Mouse (Mus musculus) heart, postnatal 10 days (tissue): ENCODE measurements around the gene Zfp541. TPM values are rescaled to one million over a fixed set of nuclear protein-coding genes. Genes with fewer than 3 reads are reported as not detected.
A peak's percentile ranks its signal among the peaks of the same experiment; 100 is the strongest.

Source experiments
- DNase-seq, 2 experiments: peaks; one replicate each; pipeline ENCODE4 v3.0.0; 2021
- intact Hi-C: fragments of 180-260 bp; cut with DNase I; formaldehyde crosslinking; loops from one replicate; pipeline ENCODE4 v1.15.1; 2025
- total RNA-seq, 2 experiments: library from RNA; stranded (reverse); gene quantifications; 2 replicates each; pipeline ENCODE4 v1.2.3; 2021

The Zfp541 gene
- total RNA-seq: not detected

DNA sequence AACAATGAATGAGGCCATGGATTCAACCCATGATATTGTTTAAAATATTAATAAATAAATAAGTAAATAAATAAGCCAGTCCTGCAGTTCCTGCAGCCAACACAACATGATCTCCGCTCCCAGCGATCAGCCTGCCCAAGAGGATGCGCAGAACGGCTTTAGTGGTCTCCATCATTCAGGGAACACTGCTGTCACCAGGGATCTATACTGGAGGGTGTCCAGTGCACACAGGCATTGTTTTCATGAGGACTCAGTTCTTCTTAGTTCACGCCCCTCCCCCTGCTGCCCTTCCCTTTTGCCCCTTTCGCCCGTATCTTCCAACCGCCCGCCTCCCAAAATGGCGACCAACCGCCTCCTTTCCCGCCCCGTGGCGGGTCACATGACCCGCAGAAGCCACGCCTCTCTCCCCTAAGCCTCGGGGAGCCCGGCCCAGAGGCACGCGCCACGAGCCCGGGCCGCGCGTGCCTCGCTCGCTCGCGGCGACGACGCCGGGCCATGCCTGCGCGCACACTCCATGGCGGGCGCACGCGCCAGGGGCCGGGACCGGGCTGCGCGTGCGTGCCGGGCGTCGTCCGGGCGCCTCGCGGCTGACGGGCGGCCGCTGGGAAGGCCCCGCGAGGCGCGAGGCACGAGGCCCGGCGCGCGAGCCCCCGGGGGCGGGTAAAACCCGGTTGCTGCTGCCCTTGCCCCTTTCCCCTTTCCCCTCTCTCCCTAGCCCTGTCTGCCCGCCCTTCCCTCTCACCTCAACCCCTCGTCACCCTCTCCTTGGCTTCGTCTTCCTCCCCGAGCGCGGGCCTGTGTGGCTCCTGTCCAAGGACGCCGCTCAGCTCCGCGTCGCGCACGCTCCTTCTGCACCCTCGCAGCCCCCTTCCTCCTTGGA is at the start of gene Zfp541:
Zfp541 (plus strand) TSS at position 596 of the 880 bp plus-strand sequence.
- intact Hi-C loops: no loop called here
- no peak for DNase-seq

DNA sequence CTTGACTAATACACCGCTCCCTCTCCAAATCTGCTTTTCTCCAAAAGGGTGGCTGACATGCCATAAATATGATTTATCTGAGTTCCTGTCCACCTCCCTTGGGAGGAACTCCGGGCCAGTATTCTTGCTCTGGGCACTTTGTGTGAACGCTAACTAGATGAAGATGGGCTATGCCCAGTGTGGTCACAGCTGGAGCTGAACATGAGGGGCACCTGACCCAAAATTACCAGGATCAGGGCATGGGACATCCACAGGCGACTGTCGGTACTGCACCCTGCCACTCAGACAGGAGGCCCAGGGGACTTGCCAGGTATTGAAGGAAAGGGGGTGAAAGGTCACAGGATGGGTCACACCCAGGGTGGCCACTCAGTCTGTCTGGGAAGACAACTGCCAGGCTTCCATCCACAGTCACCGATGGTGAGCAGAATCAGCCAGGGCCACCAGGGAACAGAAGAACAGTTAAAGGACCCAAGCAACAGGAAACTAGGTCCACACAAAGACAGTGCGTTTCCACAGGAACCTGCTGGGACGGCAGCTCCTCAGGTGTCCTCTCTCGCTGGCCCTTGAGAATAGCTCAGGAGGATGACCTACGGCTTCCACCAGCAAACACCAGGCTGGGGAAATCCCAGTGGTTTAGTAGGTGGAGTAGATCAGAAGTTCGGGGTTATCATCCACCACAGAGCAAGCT is 48.9 kb upstream of the Zfp541 start:
- intact Hi-C loops: loop anchor here (2.0 kb wide), 1 partner anchor 34 kb away; the partner anchor contains the start of gene Bicra
- peak in 1 of 2 experiments; percentile 69 for DNase-seq

DNA sequence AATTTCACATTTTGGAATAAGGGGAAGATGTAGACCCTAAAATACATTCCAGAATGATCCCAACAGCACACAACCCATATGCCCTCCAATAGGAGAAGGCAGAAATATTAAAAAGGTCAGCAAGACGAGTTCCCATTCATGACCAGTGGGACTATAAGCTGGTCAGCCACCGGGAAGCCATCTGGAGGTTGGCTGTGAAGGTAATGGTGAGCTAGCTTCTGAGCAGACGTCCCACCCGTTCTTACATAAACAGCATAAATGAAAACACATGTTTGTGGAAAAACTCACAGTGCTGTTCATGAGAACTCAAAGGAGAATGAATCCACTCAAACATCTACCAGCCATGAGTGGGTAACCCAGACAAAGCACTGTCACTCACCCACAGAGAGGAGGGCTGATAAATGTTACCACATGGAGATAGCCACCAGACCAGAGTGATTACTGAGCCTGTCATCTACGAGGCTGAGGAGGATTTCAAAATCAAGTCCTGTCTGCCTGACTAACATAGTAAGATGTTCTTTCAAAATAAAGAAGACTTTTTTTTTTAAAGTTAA is 47.8 kb upstream of the Zfp541 start:
- DNase-seq: no peak
- intact Hi-C loops: loop anchor here (2.0 kb wide), 1 partner anchor 33 kb away; the partner anchor contains the start of gene Bicra

DNA sequence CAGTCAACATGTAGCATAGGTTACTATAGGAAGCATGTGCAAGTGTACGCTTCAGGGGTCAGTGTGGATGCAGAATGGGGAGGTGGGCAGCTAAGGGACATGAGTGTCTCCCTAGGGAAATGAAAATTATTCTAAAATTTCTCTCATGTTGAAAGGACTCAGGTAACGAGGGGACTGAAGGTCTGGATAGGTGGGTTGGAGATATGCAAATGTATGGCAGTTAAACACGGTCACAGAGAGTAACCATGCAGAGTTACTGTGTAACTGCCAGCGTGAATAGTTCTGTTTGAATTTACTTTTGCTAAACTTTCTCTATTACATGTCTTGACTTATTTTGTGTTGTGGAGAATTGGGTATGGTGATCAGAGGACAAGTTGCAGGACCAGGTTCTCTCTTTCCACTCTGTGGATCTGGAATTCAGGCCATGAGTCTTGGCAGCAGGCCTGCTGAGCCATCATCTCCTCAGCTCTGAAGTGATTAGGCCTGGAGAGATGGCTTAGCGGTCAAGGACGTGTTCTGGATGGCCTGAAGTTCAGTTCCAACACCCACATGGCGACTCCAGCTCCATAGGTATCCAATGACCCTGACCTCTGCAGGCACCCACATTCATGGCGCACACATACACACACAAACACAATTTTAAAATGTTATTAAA is 47.0 kb upstream of the Zfp541 start:
- peak; percentile 63 to 68 for DNase-seq
- intact Hi-C loops: loop anchor here (5.0 kb wide), 1 partner anchor 32 kb away; no protein-coding TSS in a partner anchor

DNA sequence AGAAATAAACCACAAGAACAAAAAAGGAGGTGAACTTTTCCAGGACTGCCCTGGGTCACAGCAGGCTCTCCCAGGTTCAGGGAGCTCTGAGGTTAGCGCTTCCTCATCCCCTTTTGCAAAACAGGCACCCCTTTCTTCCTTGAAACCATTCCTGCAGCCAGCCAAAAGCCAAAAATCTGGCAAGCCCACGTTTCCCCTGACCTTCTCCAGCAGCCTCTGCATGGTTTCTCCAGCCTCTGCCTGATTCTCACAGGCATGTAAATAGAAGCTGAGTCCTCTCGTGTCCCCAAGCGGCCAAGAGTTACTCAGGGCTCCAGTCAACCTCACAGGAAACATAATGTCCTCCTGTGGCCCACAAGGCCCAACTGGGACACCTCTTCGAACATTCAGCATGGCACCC is 46.2 kb upstream of the Zfp541 start:
- DNase-seq: no peak
- intact Hi-C loops: loop anchor here (5.0 kb wide), 1 partner anchor 33 kb away; no protein-coding TSS in a partner anchor

DNA sequence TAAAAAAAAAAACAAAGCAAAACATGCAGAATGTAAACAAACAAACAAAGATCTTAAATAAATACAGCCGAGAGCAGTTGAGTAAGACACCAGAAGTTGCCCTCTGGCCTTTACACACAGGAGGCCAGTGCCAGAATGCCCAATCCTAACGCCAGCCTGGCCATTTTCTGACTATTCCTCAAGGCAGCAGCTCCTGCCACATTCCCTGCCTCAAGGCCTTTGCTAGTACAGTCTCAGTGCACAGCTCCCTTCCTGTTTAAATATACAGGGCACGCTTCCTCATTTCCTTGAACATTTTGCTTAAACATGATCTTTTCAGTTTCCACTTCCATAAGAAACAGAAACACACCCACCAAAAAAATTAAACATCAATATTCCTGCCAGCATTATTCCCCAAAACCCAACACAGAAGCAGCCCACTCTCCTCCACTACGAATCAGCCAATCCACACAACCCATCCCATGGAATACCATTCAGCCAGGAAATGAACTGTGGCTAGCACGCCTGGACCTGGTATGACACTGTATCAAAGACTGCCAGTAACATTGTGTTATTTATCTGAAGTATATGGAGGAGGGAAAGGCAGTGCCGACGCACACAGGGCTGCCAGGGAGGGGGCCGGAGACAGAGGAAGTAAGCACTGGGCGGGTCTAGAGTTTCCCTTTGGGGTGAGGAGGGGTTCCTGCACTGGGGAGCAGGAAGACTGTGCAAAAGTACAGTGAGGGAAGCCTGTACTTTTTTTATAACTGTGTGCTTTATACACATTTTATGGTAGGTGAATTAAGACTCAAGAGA is 43.4 kb upstream of the Zfp541 start:
- intact Hi-C loops: loop anchor here (2.0 to 5.0 kb wide), 2 partner anchors 25 to 36 kb away; no protein-coding TSS in a partner anchor
- peak in 1 of 2 experiments; percentile 61 for DNase-seq

DNA sequence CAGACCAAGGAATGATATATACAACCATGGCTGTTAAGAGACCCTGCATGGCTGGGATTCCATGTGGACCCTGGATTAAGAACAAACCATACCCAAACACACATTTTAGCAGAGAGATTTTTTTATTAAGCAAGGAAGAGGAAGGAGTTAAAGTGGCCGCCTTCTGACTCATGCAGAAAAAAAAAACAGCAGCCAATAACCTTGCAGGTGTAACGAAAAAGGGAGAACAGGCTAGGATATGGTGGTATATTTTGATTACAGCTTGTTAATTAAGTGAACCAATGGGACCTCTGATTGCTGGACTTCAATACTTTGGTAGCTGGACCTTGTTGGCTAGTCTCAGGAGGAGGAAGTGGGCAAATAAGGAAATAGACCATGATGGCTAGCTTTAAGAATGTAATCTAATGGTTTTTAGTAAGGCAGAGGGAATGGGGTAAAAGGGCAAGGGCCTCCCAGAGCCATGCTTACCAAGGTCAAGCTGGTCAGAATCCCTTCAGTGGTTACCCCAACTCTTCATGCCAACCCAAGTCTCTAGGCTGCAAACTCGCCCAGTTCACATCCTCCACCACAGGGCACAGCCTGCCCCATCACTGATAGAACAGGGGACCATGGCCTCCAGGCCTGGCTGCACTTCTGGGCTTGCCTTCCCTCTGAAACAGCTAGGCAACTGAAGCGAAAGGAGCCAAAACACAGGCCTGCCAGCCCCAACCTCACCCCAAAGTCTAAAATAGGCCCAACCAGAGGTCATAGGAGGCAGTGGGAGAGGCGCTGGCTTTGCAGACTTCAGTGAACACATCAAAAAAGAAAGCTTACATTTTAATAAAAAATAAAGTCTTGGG is 42.1 kb upstream of the Zfp541 start:
- intact Hi-C loops: loop anchor here (2.0 to 5.0 kb wide), 2 partner anchors 23 to 37 kb away; no protein-coding TSS in a partner anchor

DNA sequence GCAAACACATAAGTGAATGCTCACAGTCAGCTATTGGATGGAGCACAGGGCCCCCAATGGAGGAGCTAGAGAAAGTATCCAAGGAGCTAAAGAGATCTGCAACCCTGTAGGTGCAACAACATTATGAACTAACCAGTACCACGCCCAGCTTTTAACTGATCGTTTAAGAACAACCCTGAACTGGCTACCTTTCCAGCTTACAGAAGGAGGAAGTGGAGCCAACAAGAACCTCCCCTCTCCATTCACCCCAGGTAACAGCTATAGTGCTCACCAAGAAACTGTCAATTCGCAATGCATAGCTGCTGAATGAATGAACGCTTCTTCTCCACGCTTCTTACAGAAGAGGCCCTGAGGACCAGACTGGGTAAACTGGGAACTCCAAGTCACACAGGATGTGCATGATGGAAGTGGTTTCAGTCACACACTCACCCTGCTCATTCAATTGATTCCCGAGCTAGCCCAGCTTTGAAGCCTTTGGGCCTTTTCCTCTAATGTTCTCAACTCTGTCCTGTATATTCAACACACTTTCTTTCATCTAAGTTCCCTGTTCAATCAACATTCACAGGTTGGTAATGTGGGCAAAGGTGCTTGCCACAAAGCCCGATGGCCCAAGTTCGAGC is 36.9 kb upstream of the Zfp541 start:
- no peak for DNase-seq
- intact Hi-C loops: no loop called here

More for the DNA sequence above, 42.1 kb upstream of the Zfp541 start:
- DNase-seq: no peak

DNA sequence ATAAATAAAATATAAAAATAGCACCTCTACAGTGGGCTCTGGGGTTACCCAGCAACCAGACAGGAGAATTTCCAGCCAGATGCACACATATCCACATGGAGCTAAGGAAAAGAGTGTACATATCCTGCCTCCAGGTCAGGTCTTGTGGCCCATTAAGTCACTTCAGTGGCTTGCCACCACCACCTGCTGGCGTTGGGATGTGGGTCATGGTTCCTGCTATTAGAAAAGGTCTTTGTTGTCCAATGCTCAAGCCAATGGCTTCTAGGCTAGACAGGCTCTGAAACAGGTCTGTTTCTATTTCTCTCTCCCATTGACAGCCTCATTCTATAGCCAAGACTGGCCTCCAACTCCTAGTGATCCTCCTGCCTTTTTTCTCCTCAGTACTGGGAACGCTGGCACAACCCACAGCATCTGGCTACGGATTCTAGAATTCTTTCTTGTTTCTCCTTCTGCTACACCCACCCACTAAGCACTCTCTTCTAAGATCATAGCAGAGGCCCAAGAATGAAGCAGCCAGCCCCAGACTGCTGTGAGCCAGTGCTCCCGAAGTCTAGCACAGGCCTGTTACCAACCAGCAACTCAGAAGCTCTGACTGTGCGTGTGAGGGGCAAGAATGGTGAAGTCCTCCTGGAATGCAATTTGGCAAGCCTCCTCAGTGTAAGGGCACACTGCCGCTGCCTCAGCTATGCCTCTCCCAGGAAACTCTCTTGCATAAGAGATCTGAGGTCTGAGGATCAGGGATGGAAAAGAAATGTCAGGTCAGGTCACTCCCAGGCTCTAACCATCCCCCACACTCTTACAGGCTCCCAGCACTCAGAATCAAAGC is 33.3 kb upstream of the Zfp541 start:
- intact Hi-C loops: no loop called here
- DNase-seq: peak; percentile 48 to 57

DNA sequence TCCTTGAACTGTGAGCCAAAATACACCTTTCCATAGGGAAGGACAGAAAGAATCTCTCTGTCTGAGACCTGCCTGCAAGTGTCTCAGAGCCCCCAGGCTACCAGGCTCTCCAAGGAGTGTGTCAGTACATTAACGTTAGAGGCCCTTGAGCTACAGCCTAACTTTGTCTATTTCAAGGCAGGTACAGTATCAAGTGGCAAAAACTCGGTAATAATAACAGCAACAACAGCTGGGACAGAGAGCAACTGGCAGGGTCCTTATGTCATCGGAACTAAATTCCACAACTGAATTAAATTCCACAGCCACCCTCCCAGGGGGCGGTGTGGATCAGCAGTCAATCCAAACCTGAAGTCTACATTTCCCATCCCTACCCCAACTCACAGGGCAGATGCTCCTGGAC is 30.5 kb upstream of the Zfp541 start:
- DNase-seq: no peak
- intact Hi-C loops: no loop called here

DNA sequence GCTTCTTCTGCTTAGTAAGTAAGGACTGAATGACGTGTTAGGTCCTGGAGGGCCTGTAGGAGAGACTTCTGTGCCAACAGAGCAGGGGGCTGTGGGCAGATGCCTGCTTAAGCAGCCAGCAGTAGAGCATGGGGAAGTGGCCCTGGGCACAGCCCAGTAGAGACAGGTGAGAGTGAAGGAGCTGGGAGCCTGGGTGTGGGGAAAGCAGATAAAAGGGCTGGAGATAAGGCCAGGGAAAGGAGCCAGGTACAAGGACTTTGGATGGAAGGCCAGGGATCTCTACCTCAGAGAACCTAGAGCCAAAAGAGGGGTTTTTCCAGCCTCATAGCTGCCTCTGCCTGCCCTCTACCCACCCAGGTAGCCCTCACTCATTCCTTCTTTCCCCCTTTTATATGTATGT is 28.6 kb upstream of the Zfp541 start:
- no peak for DNase-seq
- intact Hi-C loops: no loop called here

DNA sequence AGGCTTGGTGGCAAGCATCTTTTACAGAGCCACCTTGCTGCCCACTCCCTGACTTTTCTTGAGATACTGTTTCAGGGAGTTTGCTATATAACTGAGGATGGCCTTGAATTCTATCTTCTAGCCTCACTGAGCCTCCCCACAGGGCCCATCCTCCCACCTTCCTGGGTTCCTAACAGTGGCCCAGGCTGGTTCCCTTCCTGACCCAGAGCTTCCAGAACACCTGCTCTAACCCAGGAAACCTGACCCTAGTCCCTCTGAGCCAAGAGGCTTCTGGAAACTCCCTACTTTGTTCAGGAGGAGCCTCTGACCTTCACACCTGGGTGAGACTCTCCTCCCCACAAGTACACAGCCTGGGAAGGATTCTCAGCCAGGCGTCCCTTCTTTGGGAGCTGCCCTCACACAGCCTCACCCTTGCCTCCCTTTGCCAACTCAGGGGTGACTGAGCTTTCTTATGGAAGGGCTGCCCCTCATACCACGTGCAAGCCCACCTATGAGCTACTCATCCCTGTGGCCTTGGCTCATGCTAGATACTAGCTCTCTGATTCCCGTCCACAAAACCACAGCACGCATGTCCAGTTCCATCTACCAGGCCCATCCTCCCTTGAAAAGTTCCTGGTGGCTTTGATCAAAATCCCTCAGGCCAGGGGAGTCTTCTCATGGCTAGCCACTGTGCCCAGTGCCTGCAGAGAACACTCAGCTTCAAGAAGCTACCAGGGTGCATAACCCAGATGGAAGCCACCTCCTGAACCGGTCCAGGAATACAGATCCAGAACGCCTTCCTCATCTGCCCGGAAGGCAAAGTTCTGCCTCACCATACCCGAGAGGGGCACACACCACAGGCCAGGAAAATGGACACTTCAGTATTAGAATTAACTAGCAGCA is 27.8 kb upstream of the Zfp541 start:
- intact Hi-C loops: no loop called here
- DNase-seq: no peak

DNA sequence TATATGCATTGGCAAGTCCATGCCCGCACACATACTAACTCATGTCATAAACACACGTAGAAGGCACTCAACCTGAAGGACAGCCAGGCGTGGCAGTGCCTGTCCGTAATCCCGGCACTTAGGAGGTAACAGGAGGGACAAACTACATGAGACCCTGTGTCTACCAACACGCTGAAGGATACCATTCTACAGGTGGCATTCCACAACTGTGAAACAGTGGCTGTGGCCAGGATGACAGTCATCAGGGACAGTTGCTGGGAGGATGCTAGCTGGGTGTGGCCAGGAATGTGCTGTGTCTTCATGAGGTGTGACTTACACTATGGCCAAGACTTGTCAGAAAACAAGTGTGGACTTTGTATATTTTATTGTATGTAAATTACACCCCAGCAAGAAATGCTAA is 24.6 kb upstream of the Zfp541 start:
- intact Hi-C loops: no loop called here
- no peak for DNase-seq

DNA sequence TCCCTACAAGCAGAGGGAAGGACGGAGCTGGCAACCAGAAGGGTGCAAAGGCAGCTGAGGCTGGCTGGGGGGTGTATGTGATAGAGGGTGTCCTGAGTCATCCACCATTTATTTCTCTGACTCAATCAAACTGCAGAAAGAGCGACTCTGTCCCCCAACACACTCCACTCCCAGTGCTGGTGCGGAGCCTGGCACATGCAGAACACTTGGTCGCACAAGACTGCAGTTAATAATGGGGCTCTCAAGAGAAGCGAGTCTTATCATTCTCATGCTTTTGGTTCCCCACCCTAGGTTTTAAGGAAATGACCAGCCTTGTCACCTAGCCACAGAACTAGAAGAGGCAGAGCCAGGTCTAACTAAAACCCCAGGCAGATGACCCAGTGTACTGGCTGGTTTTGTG is 22.3 kb upstream of the Zfp541 start:
- DNase-seq: no peak
- intact Hi-C loops: no loop called here

DNA sequence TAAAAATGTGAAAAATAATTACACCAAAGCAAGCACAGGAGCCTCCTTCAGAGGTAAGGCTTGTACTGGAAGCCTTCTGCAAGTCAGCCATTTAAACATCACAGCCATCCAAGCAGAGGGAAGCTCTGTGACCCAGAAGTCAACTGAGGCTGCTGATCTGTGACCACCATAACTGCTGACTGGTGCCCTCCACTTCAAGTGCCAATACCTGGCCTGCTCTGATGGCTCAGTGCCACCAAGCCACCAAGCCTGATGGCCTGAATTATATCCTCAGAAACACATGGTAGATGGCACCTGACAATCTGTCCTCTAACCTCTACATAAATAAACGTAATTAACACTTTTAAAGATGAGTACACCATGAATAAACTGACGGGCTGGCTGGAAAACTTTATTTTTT is 20.4 kb upstream of the Zfp541 start:
- no peak for DNase-seq
- intact Hi-C loops: no loop called here
